Mouse (Mus musculus) liver, adult 2 months (tissue): ENCODE data around the gene Ankrd65.

Source experiments
- CTCF ChIP-seq: fragments of 200-500 bp; IDR thresholded peaks from 2 replicates; pipeline ENCODE4 v1.5.1; 2011; ENCODE audit warnings: low read depth, low read length, control low read depth
- POLR2A ChIP-seq: fragments of 200-500 bp; IDR thresholded peaks from 2 replicates; pipeline ENCODE4 v1.6.1; 2011; ENCODE audit warnings: low read length, control low read depth; ENCODE audit not compliant: insufficient read depth; ENCODE audit errors: extremely low read depth

DNA sequence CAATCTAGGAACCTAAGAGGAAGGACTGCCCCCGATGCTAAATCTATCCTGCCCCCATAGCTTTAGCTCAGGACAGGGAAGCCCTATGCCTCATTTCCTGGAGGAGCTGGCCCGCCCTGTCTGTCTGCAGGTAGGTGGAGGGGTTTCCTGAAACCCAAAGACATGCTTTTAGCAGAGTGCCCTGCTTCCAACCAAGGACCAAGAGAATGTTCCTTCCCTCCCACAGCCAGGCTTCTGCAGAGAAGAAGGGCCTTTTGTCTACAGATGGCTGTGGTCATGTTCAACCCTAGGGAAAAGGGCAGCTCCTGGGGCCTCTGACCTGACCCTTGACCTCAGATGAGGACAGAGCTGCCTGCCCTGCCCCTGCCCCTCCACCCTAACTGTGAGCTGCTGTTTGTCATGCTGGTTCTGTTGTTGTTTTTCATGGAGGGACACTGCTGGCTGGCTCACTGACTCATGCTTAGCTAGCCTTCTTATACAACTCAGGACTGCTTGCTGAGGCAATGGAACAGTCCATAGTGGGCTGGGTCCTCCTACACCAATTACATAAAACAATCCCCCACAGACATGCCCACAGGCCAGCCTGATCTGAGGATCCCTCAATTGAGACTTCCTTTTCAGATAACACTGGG, 13.4 kb upstream of the Ankrd65 start:
- TF ChIP-seq POLR2A = no peak
- no peak for TF ChIP-seq CTCF
